Mouse (Mus musculus): Measurements from ENCODE around the gene Vegfd. TPM values are rescaled to one million over a fixed set of nuclear protein-coding genes. Genes with fewer than 3 reads are reported as not detected.

Gene Vegfd
- total and polyA plus RNA-seq, 2 experiments from 2014 or later: 0.29 to 0.54 TPM

GRCm38 (mm10) chrX:164365153-164365865, 7.9 kb upstream of the Vegfd start:
- Histone ChIP-seq H3K4me1 (ENCODE audit: insufficient read depth) (no peaks in the 10 kb centered on the region), H3K4me3 (ENCODE audit: low read depth, low read length) (no peak overlapping the region), H3K4me2 (ENCODE audit: low read depth) (no peak overlapping the region), H3K9me3 (ENCODE audit: low read length) (no peaks in the 10 kb centered on the region), H3K9ac (no peak overlapping the region), H3K27me3 (ENCODE audit: insufficient read depth, low read length) (no peaks in the 10 kb centered on the region; the same call in 1 of the 2 replicates), H3K36me3 (ENCODE audit: insufficient read depth) (no peaks in the 10 kb centered on the region), H3K27ac (ENCODE audit: low read depth, low read length) (no peak overlapping the region)
- ATAC-seq (no peak), DNase-seq (no peak)
- WGBS: 86% methylated on average over 4 of the region's 4 CpGs
- no peak for TF ChIP-seq CTCF (IDR thresholded peaks at IDR 0.05; ENCODE audit: low read depth)

- H3K4me2 ChIP-seq (ENCODE audit: low read depth): no peak overlapping the region
- no peak overlapping the region for H3K4me3 ChIP-seq (ENCODE audit: low read depth, low read length)
- no peaks in the 10 kb centered on the region for H3K4me1 ChIP-seq (ENCODE audit: insufficient read depth)
- 73% methylated on average over 3 of the region's 3 CpGs for WGBS
- no peak overlapping the region for H3K9ac ChIP-seq
- H3K27ac ChIP-seq (ENCODE audit: low read depth, low read length): no peak overlapping the region
- H3K27me3 ChIP-seq (ENCODE audit: insufficient read depth, low read length): no peaks in the 10 kb centered on the region
- H3K36me3 ChIP-seq (ENCODE audit: insufficient read depth): no peaks in the 10 kb centered on the region
- ATAC-seq (no peak), DNase-seq (no peak)
- TF ChIP-seq CTCF (IDR thresholded peaks at IDR 0.05; ENCODE audit: low read depth): no peak
- H3K9me3 ChIP-seq (ENCODE audit: low read length): no peaks in the 10 kb centered on the region
Measured at GRCm38 (mm10) chrX:164370576-164370975, 2.6 kb upstream of the Vegfd start.

- H3K4me2 ChIP-seq (ENCODE audit: low read depth): no peak overlapping the region
- H3K9ac ChIP-seq: no peak overlapping the region
- ATAC-seq: no peak
- no peak for TF ChIP-seq CTCF (IDR thresholded peaks at IDR 0.05; ENCODE audit: low read depth)
- no peak overlapping the region for H3K4me3 ChIP-seq (ENCODE audit: low read depth, low read length)
- H3K27me3 ChIP-seq (ENCODE audit: insufficient read depth, low read length): no peaks in the 10 kb centered on the region
- DNase-seq: no peak
- H3K4me1 ChIP-seq (ENCODE audit: insufficient read depth): no peaks in the 10 kb centered on the region
- H3K27ac ChIP-seq (ENCODE audit: low read depth, low read length): no peak overlapping the region
- 64% methylated on average over 5 of the region's 5 CpGs for WGBS
- no peaks in the 10 kb centered on the region for H3K9me3 ChIP-seq (ENCODE audit: low read length)
- no peaks in the 10 kb centered on the region for H3K36me3 ChIP-seq (ENCODE audit: insufficient read depth)
Measured at GRCm38 (mm10) chrX:164374586-164374985, 1.4 kb downstream of the Vegfd start.

DNA sequence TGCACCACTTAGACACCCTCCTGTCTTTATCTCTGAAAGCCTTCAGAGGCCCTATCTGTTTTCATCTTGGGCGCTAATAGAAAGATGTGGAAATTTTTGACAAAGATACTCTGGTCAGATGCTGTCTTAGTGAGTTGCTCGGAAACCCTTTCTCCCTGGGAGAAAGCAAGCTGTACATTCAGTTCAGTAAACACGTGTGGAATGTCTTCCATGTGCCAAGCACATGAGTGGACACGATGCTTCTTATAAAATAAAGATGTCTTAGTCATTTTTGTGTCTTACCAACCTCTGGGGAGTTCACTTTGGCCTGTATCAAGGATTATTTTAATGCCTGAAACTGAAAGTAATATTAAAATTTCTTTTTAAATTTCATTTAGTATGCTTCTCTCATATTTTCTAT, 6.5 kb downstream of the Vegfd start:
- no peak for ATAC-seq
- DNase-seq: no peak
- no peak overlapping the region for H3K4me2 ChIP-seq (ENCODE audit: low read depth)
- no peaks in the 10 kb centered on the region for H3K27me3 ChIP-seq (ENCODE audit: insufficient read depth, low read length)
- no peak overlapping the region for H3K9ac ChIP-seq
- H3K36me3 ChIP-seq (ENCODE audit: insufficient read depth): no peaks in the 10 kb centered on the region
- no peaks in the 10 kb centered on the region for H3K9me3 ChIP-seq (ENCODE audit: low read length)
- 77% methylated on average over 4 of the region's 4 CpGs for WGBS
- no peak overlapping the region for H3K4me3 ChIP-seq (ENCODE audit: low read depth, low read length)
- TF ChIP-seq CTCF (IDR thresholded peaks at IDR 0.05; ENCODE audit: low read depth): no peak
- H3K27ac ChIP-seq (ENCODE audit: low read depth, low read length): no peak overlapping the region
- H3K4me1 ChIP-seq (ENCODE audit: insufficient read depth): no peaks in the 10 kb centered on the region

DNA sequence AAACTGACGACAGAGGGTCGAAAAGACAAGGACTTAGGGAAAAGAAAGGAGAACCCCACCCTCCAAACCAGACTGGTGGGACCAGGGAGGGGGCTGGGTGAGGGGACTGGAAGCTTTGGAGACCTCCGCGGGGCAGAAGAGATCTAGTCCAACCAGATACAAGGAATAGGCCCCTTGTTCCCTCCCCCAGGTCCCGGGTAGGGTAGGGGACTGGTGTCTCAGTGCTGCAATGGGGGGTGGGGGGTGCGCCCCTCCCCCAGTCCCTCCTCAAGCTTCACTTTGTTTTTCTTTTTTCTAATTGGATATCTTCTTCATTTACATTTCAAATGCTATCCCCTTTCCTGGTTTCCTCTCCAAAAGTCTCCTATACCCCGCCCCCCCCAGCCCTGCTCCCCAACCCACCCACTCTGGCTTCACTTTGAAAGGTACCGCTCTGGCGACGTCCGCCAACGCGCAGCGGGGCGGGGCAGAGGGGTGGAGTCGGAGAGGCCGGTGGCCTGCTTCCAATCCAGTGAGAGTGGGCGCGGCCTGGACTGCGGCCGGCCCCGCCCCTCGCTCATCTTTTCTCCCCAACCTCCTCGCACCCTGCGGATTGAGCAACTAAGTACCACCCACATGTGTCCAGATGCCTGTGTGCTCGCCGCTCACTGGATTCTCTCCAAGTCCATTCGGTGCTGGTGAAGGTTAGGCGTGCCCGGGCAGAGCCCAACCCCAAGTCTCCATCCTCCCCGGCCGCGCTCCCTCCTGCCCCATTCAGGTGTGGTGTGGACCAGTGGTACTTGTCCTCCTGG, 8.6 kb downstream of the Vegfd start:
- Histone ChIP-seq H3K9ac (peak overlapping the region; percentile 28; the same call in 1 of the 2 replicates), H3K9me3 (ENCODE audit: low read length) (no peaks in the 10 kb centered on the region), H3K27me3 (ENCODE audit: insufficient read depth, low read length) (no peaks in the 10 kb centered on the region), H3K36me3 (ENCODE audit: insufficient read depth) (no peaks in the 10 kb centered on the region), H3K27ac (ENCODE audit: low read depth, low read length) (no peak overlapping the region), H3K4me1 (ENCODE audit: insufficient read depth) (no peaks in the 10 kb centered on the region), H3K4me2 (ENCODE audit: low read depth) (peak overlapping the region; percentile 64), H3K4me3 (ENCODE audit: low read depth, low read length) (peak overlapping the region; percentile 35)
- 30% methylated on average over 33 of the region's 33 CpGs for WGBS
- DNase-seq (peak; percentile 70), ATAC-seq (peak; percentile 93)
- TF ChIP-seq CTCF (IDR thresholded peaks at IDR 0.05; ENCODE audit: low read depth): no peak

- Histone ChIP-seq H3K4me3 (ENCODE audit: low read depth, low read length) (no peak overlapping the region), H3K4me1 (ENCODE audit: insufficient read depth) (no peaks in the 10 kb centered on the region)
Measured at GRCm38 (mm10) chrX:164394091-164394490, 20.9 kb downstream of the Vegfd start.

DNA sequence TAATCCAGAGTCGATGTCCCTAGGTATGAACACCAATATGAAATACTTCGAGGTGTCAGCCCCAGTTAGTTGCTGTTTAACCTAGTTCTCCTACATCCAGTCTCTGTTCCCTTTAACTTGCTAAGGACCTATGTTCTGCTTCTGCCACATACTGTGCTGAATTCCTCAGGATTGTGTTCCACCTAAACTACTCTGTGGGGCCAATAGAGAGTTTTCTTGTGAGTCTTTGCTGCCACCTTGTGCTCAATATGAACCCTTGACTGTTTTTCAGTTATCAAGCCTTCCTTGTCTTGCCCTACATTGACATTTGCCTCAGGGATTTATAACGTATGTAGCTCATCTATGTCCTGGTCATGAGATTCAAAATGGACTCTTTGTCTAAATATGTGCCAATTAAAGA, 25.3 kb downstream of the Vegfd start:
- 66% methylated on average over 3 of the region's 3 CpGs for WGBS
- H3K4me2 ChIP-seq (ENCODE audit: low read depth): no peak overlapping the region

More at GRCm38 (mm10) chrX:164394091-164394490, 20.9 kb downstream of the Vegfd start:
- Histone ChIP-seq H3K9ac (no peak overlapping the region), H3K27me3 (ENCODE audit: insufficient read depth, low read length) (no peaks in the 10 kb centered on the region), H3K9me3 (ENCODE audit: low read length) (no peaks in the 10 kb centered on the region), H3K4me2 (ENCODE audit: low read depth) (no peak overlapping the region), H3K27ac (ENCODE audit: low read depth, low read length) (no peak overlapping the region), H3K36me3 (ENCODE audit: insufficient read depth) (no peaks in the 10 kb centered on the region)
- ATAC-seq (no peak), DNase-seq (no peak)
- TF ChIP-seq CTCF (IDR thresholded peaks at IDR 0.05; ENCODE audit: low read depth): no peak
- 67% methylated on average over 4 of the region's 4 CpGs for WGBS

More for the DNA sequence above, 25.3 kb downstream of the Vegfd start:
- Histone ChIP-seq H3K4me3 (ENCODE audit: low read depth, low read length) (no peak overlapping the region), H3K36me3 (ENCODE audit: insufficient read depth) (no peaks in the 10 kb centered on the region), H3K9ac (no peak overlapping the region), H3K4me1 (ENCODE audit: insufficient read depth) (no peaks in the 10 kb centered on the region), H3K27me3 (ENCODE audit: insufficient read depth, low read length) (no peaks in the 10 kb centered on the region), H3K9me3 (ENCODE audit: low read length) (no peaks in the 10 kb centered on the region), H3K27ac (ENCODE audit: low read depth, low read length) (no peak overlapping the region)
- DNase-seq (peak; percentile 63), ATAC-seq (peak; percentile 74)
- TF ChIP-seq CTCF (IDR thresholded peaks at IDR 0.05; ENCODE audit: low read depth): peak; percentile 67
